24 mouse cellular contexts compared by ENCODE assay signal in genomic region chr1:157092622-157093021, GRCm38 (mm10). TPM values are rescaled to one million over a fixed set of nuclear protein-coding genes. Genes with fewer than 3 reads are reported as not detected.
"Had no signal": no experiment of that assay in that cellular context is flagged by ENCODE, and none has a peak within 500 bp of the region (broad histone marks: within the 10 kb centered on the region; RNA-seq: fewer than 3 reads in every experiment).

No protein-coding gene starts in this region.

- H3K27me3 ChIP-seq: kidney, embryonic 15.5 days; liver, embryonic 13.5 days; midbrain, embryonic 13.5 days had no signal

- H3K9ac ChIP-seq: kidney, embryonic 15.5 days; liver, embryonic 13.5 days; lung, embryonic 14.5 days; midbrain, embryonic 13.5 days had no signal

- H3K27ac ChIP-seq: kidney, embryonic 15.5 days; left cerebral cortex, adult 2 months; liver, embryonic 13.5 days; macrophage; midbrain, embryonic 13.5 days had no signal

- H3K36me3 ChIP-seq: kidney, embryonic 15.5 days; liver, embryonic 13.5 days; midbrain, embryonic 13.5 days had no signal

- H3K9me3 ChIP-seq: kidney, embryonic 15.5 days; liver, embryonic 13.5 days had no signal

- H3K4me2 ChIP-seq: kidney, embryonic 15.5 days; liver, embryonic 13.5 days; lung, embryonic 14.5 days; midbrain, embryonic 13.5 days had no signal

- DNase-seq: kidney, adult 8-10 months; kidney, postnatal 10 days; layer of hippocampus, postnatal 36 days; liver, embryonic 13.5 days; lung, embryonic 14.5 days; thymus, adult 18-20 months; thymus, postnatal 36 days had no signal

- H3K4me1 ChIP-seq: kidney, embryonic 15.5 days; liver, embryonic 13.5 days; midbrain, embryonic 13.5 days had no signal

- ATAC-seq: midbrain, embryonic 13.5 days; midbrain, embryonic 16.5 days had no signal

- H3K4me3 ChIP-seq: kidney, embryonic 15.5 days; left cerebral cortex, adult 2 months; liver, embryonic 13.5 days; midbrain, embryonic 13.5 days had no signal

RNA-seq across cellular contexts. Expression of gene Tex35, which starts 15.9 kb away (rescaled TPM):
- total RNA-seq: layer of hippocampus, postnatal 10 days; layer of hippocampus, postnatal 36 days; left cerebral cortex, adult 2 months; left cerebral cortex, postnatal 36 days; megakaryocyte, adult 5-6 weeks had no signal
- polyA plus RNA-seq: kidney, embryonic 15.5 days; limb, embryonic 11.5 days; limb, embryonic 14.5 days; liver, embryonic 13.5 days; liver, embryonic 16.5 days; lung, embryonic 14.5 days; macrophage; midbrain, embryonic 13.5 days; midbrain, embryonic 16.5 days; neural tube, embryonic 11.5 days; neural tube, embryonic 14.5 days; small intestine, adult 2 months; spleen, adult 2 months; stomach, embryonic 16.5 days; urinary bladder, adult 2 months had no signal
